Mouse (Mus musculus) neural tube, embryonic 10.5 days (tissue): ENCODE data around the gene Hbp1.

Experiments used
- DNase-seq: peaks from one replicate; pipeline ENCODE4 v3.0.0-alpha.2; 2017; ENCODE audit warnings: low spot score; ENCODE audit errors: extremely low spot score

Hbp1 gene

GRCm38 (mm10) chr12:31949759-31950658 is at the start of gene Hbp1:
Hbp1 (minus strand) TSS chr12:31950535.
- peak; percentile 88 for DNase-seq

- no peak for DNase-seq
Measured at GRCm38 (mm10) chr12:31998706-31999105, 48.4 kb upstream of the Hbp1 start.

GRCm38 (mm10) chr12:31997328-31997878 is 47.1 kb upstream of the Hbp1 start:
- DNase-seq = no peak

GRCm38 (mm10) chr12:31996877-31997276 is 46.5 kb upstream of the Hbp1 start:
- DNase-seq = no peak

- DNase-seq = no peak
Measured at GRCm38 (mm10) chr12:31990575-31990974, 40.2 kb upstream of the Hbp1 start.

- no peak for DNase-seq
Measured at GRCm38 (mm10) chr12:31989726-31990125, 39.4 kb upstream of the Hbp1 start.

- no peak for DNase-seq
Measured at GRCm38 (mm10) chr12:31986463-31986862, 36.1 kb upstream of the Hbp1 start.

GRCm38 (mm10) chr12:31985738-31986137 is 35.4 kb upstream of the Hbp1 start:
- DNase-seq = no peak

GRCm38 (mm10) chr12:31984664-31985063 is 34.3 kb upstream of the Hbp1 start:
- DNase-seq = no peak

- DNase-seq = no peak
Measured at GRCm38 (mm10) chr12:31984206-31984605, 33.9 kb upstream of the Hbp1 start.

- no peak for DNase-seq
Measured at GRCm38 (mm10) chr12:31983769-31984168, 33.4 kb upstream of the Hbp1 start.

GRCm38 (mm10) chr12:31983238-31983637 is 32.9 kb upstream of the Hbp1 start:
- no peak for DNase-seq

- DNase-seq = no peak
Measured at GRCm38 (mm10) chr12:31977613-31978195, 27.4 kb upstream of the Hbp1 start.

- DNase-seq = no peak
Measured at GRCm38 (mm10) chr12:31976544-31976943, 26.2 kb upstream of the Hbp1 start.

GRCm38 (mm10) chr12:31973473-31974172 is 23.3 kb upstream of the Hbp1 start:
- DNase-seq = no peak

- DNase-seq = no peak
Measured at GRCm38 (mm10) chr12:31971547-31971946, 21.2 kb upstream of the Hbp1 start.

GRCm38 (mm10) chr12:31969111-31969510 is 18.8 kb upstream of the Hbp1 start:
- DNase-seq = no peak

GRCm38 (mm10) chr12:31967536-31967935 is 17.2 kb upstream of the Hbp1 start:
- no peak for DNase-seq

- no peak for DNase-seq
Measured at GRCm38 (mm10) chr12:31966405-31966804, 16.1 kb upstream of the Hbp1 start.

- no peak for DNase-seq
Measured at GRCm38 (mm10) chr12:31965517-31966212, 15.3 kb upstream of the Hbp1 start.

GRCm38 (mm10) chr12:31964074-31964473 is 13.7 kb upstream of the Hbp1 start:
- DNase-seq = no peak
